Mouse (Mus musculus) hindbrain, embryonic 12.5 days (tissue): ENCODE data around the gene Tnnc1. TPM values are rescaled to one million over a fixed set of nuclear protein-coding genes. Genes with fewer than 3 reads are reported as not detected.

Source experiments
- ATAC-seq: fragments of 200-750 bp; cut with Nextera tagmentation; 2 replicates; pipeline ENCODE4 v1.8.0; 2017; ENCODE audit warnings: moderate TSS enrichment; ENCODE audit not compliant: low FRiP score
- H3K27ac ChIP-seq: fragments of 300-500 bp; sonication (generic); 2 replicates; pipeline ENCODE4 v1.5.1; 2016; ENCODE audit warnings: mild to moderate bottlenecking
- H3K27me3 ChIP-seq: fragments of 300-500 bp; sonication (generic); 2 replicates; pipeline ENCODE4 v1.6.1; 2016; ENCODE audit warnings: mild to moderate bottlenecking
- H3K36me3 ChIP-seq: fragments of 300-500 bp; sonication (generic); 2 replicates; pipeline ENCODE4 v1.6.1; 2016; ENCODE audit warnings: mild to moderate bottlenecking
- H3K4me1 ChIP-seq: fragments of 300-500 bp; sonication (generic); 2 replicates; pipeline ENCODE4 v1.6.1; 2016
- H3K4me2 ChIP-seq: fragments of 300-500 bp; sonication (generic); replicated peaks from 2 replicates; pipeline ENCODE4 v1.6.1; 2016; ENCODE audit warnings: mild to moderate bottlenecking
- H3K4me3 ChIP-seq: fragments of 300-500 bp; sonication (generic); 2 replicates; pipeline ENCODE4 v1.5.1; 2016; ENCODE audit warnings: mild to moderate bottlenecking
- H3K9ac ChIP-seq: fragments of 300-500 bp; sonication (generic); 2 replicates; pipeline ENCODE4 v1.6.1; 2016; ENCODE audit warnings: mild to moderate bottlenecking, moderate library complexity
- H3K9me3 ChIP-seq: fragments of 300-500 bp; sonication (generic); replicated peaks from 2 replicates; pipeline ENCODE4 v1.6.1; 2016; ENCODE audit warnings: mild to moderate bottlenecking
- WGBS: fragments of 180-500 bp; shearing (Covaris S2); methylation state at CpG from one replicate; pipeline ENCODE4 v1.1.7; 2016; 5-methylcytosine and 5-hydroxymethylcytosine counted together
- polyA plus RNA-seq: library from polyadenylated mRNA; unstranded; fragments of >200 nt; fragmentation: Nextera tagmentation; extraction: Ambion mirVana; gene quantifications from 2 replicates; pipeline ENCODE4 v1.2.1, GENCODE M21; 2016

The Tnnc1 gene
- polyA plus RNA-seq, 1 experiment from 2014 or later: 10.5 TPM

DNA sequence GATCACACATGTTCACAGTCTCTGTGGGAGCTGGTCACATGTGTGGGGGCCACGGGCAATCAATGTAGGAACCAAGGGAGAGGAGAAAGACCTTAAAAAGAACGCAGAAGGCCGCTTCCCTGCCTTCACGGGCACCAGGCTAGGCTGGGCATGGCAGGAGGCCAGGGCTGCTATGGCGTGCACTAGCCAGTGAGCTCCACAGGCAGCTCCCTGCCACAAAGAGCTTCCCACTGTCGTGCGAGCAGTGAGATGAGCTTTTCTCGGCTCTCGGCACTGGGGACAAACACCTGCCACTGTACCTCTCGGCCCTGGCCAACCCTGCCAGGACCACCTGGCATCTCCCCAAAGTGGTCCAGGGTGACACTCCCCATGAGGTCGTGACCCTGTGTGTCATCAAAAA, 36.7 kb upstream of the Tnnc1 start:
- H3K4me3 ChIP-seq: no peak overlapping the region
- peaks cover 1% of the 10 kb centered on the region; the same call in 1 of the 2 replicates for H3K4me1 ChIP-seq
- H3K4me2 ChIP-seq: no peak overlapping the region
- H3K9ac ChIP-seq: no peak overlapping the region
- WGBS: 88% methylated on average over 11 of the region's 11 CpGs
- no peaks in the 10 kb centered on the region for H3K27me3 ChIP-seq
- H3K9me3 ChIP-seq: no peaks in the 10 kb centered on the region
- peaks cover 69% of the 10 kb centered on the region for H3K36me3 ChIP-seq
- ATAC-seq: no peak
- peak overlapping the region; percentile 35; the same call in 1 of the 2 replicates for H3K27ac ChIP-seq

- H3K27ac ChIP-seq: no peak overlapping the region; the same call in 1 of the 2 replicates
- ATAC-seq: no peak
- H3K36me3 ChIP-seq: peaks cover 74% of the 10 kb centered on the region
Measured at GRCm38 (mm10) chr14:31171821-31172220, 36.3 kb upstream of the Tnnc1 start.

DNA sequence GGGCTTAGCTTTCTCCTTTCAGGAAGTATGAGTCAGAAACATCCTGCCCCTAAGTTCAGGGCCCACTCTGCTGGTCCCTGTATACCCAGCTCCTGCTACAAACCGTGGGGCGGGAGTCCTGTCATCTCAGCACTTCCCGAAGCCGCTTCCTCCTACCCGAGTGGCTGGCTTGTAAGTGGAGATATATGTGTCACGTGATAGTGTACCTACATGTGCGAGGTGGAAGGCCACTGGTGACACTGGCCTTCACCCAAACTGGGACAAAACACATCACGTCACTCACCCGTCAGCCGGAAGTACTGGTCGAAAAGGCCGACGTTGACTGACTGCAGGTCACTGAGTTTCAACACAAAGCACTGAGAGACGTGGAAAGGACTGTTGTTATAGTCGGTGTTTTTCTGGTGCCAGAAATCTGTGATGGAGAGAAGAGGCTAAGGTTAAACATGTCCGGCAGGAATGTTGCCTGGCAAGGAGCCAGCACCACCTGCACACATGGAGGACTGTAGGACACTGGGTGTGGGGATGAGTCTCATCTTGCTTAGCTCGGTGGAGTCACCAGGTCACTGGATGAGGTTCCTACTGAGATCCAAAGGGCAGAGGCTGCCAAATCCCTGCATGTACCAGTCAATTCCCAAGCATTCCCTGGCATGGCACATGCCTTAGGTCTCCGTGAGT, 35.2 kb upstream of the Tnnc1 start:
- no peak overlapping the region for H3K27ac ChIP-seq
- H3K9me3 ChIP-seq: no peaks in the 10 kb centered on the region
- ATAC-seq: no peak
- no peak overlapping the region for H3K4me2 ChIP-seq
- H3K36me3 ChIP-seq: peaks cover 85% of the 10 kb centered on the region
- 91% methylated on average over 18 of the region's 18 CpGs for WGBS
- no peak overlapping the region for H3K9ac ChIP-seq
- no peaks in the 10 kb centered on the region for H3K4me1 ChIP-seq
- no peaks in the 10 kb centered on the region for H3K27me3 ChIP-seq
- no peak overlapping the region for H3K4me3 ChIP-seq

More at GRCm38 (mm10) chr14:31171821-31172220, 36.3 kb upstream of the Tnnc1 start:
- H3K4me2 ChIP-seq: no peak overlapping the region
- no peak overlapping the region for H3K9ac ChIP-seq
- 96% methylated on average over 15 of the region's 15 CpGs for WGBS
- H3K4me1 ChIP-seq: no peaks in the 10 kb centered on the region
- H3K27me3 ChIP-seq: no peaks in the 10 kb centered on the region
- no peaks in the 10 kb centered on the region for H3K9me3 ChIP-seq
- H3K4me3 ChIP-seq: no peak overlapping the region

DNA sequence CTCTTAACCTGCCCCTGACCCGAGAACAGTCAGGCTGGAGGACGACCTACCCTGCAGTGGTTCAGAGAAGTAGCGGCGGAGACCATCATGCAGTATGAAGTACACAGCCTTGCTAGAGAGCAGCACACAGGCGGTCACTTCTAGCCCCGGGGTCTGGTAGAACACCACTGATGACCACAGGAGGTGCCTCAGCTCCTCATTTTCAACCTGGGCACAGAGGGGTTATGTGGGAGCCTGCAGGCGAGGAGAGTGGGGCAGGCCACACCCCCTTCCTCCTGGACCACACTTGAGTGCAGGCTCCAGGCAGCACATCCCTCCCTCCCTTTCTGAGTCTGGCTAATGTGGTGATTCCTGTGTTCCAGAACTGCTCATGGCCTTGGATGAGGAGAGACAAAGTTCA, 34.6 kb upstream of the Tnnc1 start:
- no peak overlapping the region for H3K9ac ChIP-seq
- WGBS: 92% methylated on average over 7 of the region's 7 CpGs
- no peak overlapping the region for H3K27ac ChIP-seq
- no peak overlapping the region for H3K4me2 ChIP-seq
- no peaks in the 10 kb centered on the region for H3K4me1 ChIP-seq
- no peaks in the 10 kb centered on the region for H3K9me3 ChIP-seq
- no peak for ATAC-seq
- no peaks in the 10 kb centered on the region for H3K27me3 ChIP-seq
- H3K36me3 ChIP-seq: peaks cover 88% of the 10 kb centered on the region
- no peak overlapping the region for H3K4me3 ChIP-seq

DNA sequence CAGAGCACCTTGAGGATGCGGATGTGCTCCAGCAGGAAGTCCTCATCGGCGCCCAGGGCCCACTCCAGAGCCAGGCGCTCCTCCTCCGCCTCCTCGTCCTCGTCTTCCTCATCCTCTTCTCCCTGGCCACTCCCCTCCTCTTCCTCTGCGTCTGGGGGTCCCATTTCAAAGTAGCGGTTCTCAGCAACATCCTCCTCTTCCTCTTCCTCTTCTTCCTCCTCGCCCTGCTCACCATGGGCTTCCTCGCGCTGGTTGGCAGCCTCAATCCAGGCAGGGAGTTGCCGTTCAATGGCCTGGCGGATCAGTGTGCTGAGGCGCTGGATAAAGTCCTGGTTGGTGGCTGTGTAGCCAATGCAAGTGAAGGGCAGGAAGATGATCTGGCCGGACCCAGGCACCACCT, 30.8 kb upstream of the Tnnc1 start:
- no peak overlapping the region for H3K9ac ChIP-seq
- H3K9me3 ChIP-seq: no peaks in the 10 kb centered on the region
- WGBS: 89% methylated on average over 16 of the region's 16 CpGs
- peaks cover 97% of the 10 kb centered on the region for H3K36me3 ChIP-seq
- H3K4me2 ChIP-seq: no peak overlapping the region
- no peak overlapping the region for H3K4me3 ChIP-seq
- H3K27ac ChIP-seq: no peak overlapping the region
- ATAC-seq: no peak
- H3K27me3 ChIP-seq: no peaks in the 10 kb centered on the region
- H3K4me1 ChIP-seq: no peaks in the 10 kb centered on the region

DNA sequence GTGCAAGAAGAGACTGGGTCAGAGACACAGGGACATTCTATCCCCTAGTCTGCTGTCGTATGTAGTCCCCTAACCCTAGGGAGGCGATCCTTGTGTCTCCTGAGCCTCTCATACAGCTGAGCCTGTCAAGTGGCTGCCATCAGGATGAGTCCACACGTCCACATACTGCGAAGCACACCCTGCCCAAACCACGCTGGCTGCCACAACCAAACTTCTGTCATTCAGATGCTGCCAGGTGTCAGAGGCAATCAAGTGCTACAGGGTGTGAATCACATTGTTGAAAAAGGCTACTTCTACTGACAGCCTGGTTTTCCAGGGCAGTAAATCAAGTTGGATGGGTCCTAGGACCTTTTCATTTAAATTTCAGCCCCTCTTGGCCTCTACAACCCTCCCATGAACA, 30.4 kb upstream of the Tnnc1 start:
- H3K36me3 ChIP-seq: peaks cover 97% of the 10 kb centered on the region
- no peak for ATAC-seq
- no peaks in the 10 kb centered on the region for H3K9me3 ChIP-seq
- no peak overlapping the region for H3K9ac ChIP-seq
- no peak overlapping the region for H3K4me2 ChIP-seq
- H3K4me3 ChIP-seq: no peak overlapping the region
- WGBS: 93% methylated on average over 5 of the region's 5 CpGs
- no peaks in the 10 kb centered on the region for H3K4me1 ChIP-seq
- H3K27ac ChIP-seq: no peak overlapping the region
- no peaks in the 10 kb centered on the region for H3K27me3 ChIP-seq

GRCm38 (mm10) chr14:31179677-31180365, 28.3 kb upstream of the Tnnc1 start:
- no peaks in the 10 kb centered on the region for H3K4me1 ChIP-seq
- H3K27ac ChIP-seq: no peak overlapping the region
- WGBS: 96% methylated on average over 12 of the region's 12 CpGs

GRCm38 (mm10) chr14:31181512-31181911, 26.6 kb upstream of the Tnnc1 start:
- Histone ChIP-seq H3K27ac (no peak overlapping the region), H3K27me3 (no peaks in the 10 kb centered on the region), H3K4me3 (no peak overlapping the region), H3K9ac (no peak overlapping the region), H3K36me3 (peaks cover 97% of the 10 kb centered on the region), H3K9me3 (no peaks in the 10 kb centered on the region), H3K4me2 (no peak overlapping the region), H3K4me1 (no peaks in the 10 kb centered on the region)
- no peak for ATAC-seq
- WGBS: 92% methylated on average over 4 of the region's 4 CpGs

More at GRCm38 (mm10) chr14:31179677-31180365, 28.3 kb upstream of the Tnnc1 start:
- no peaks in the 10 kb centered on the region for H3K27me3 ChIP-seq
- no peak overlapping the region for H3K9ac ChIP-seq
- no peak overlapping the region for H3K4me3 ChIP-seq
- no peaks in the 10 kb centered on the region for H3K9me3 ChIP-seq
- ATAC-seq: no peak
- H3K4me2 ChIP-seq: no peak overlapping the region
- H3K36me3 ChIP-seq: peaks cover 97% of the 10 kb centered on the region

- Histone ChIP-seq H3K4me3 (no peak overlapping the region), H3K9me3 (no peaks in the 10 kb centered on the region), H3K36me3 (peaks cover 97% of the 10 kb centered on the region), H3K4me2 (no peak overlapping the region), H3K27ac (no peak overlapping the region), H3K4me1 (no peaks in the 10 kb centered on the region), H3K9ac (no peak overlapping the region), H3K27me3 (no peaks in the 10 kb centered on the region)
- WGBS: 71% methylated on average over 2 of the region's 2 CpGs
- ATAC-seq: no peak
Measured at GRCm38 (mm10) chr14:31182786-31183290, 25.3 kb upstream of the Tnnc1 start.

DNA sequence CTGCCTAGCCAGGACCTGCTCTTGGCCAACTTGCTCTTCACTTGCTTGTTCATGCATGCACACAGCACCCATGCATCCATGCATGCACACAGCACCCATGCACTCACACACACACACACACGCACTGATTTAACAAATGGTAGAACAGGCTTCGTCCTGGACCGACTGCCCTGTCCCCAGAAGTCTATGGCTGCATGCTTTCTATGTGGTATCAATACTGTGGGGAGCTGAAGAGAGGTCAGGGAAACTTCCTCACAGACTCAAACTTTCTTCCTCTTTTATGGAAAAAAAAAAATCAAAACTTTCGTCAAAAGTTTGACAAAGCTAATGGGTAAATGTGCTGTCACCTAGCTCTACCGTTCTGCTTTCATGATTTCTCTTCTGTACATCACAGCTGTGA, 24.6 kb upstream of the Tnnc1 start:
- no peak for ATAC-seq
- H3K9ac ChIP-seq: no peak overlapping the region
- no peaks in the 10 kb centered on the region for H3K27me3 ChIP-seq
- H3K27ac ChIP-seq: no peak overlapping the region
- no peaks in the 10 kb centered on the region for H3K9me3 ChIP-seq
- H3K36me3 ChIP-seq: peaks cover 99% of the 10 kb centered on the region
- H3K4me3 ChIP-seq: no peak overlapping the region
- WGBS: 92% methylated on average over 5 of the region's 5 CpGs
- H3K4me2 ChIP-seq: no peak overlapping the region
- no peaks in the 10 kb centered on the region for H3K4me1 ChIP-seq

GRCm38 (mm10) chr14:31184195-31184594, 23.9 kb upstream of the Tnnc1 start:
- H3K27ac ChIP-seq: no peak overlapping the region
- no peaks in the 10 kb centered on the region for H3K4me1 ChIP-seq
- 93% methylated on average over 12 of the region's 12 CpGs for WGBS
- no peak overlapping the region for H3K4me2 ChIP-seq
- peaks cover 99% of the 10 kb centered on the region for H3K36me3 ChIP-seq
- no peak overlapping the region for H3K4me3 ChIP-seq
- ATAC-seq: no peak
- no peaks in the 10 kb centered on the region for H3K27me3 ChIP-seq
- no peak overlapping the region for H3K9ac ChIP-seq
- no peaks in the 10 kb centered on the region for H3K9me3 ChIP-seq

- H3K4me2 ChIP-seq: no peak overlapping the region
- H3K4me3 ChIP-seq: no peak overlapping the region
- no peaks in the 10 kb centered on the region for H3K4me1 ChIP-seq
- no peaks in the 10 kb centered on the region for H3K27me3 ChIP-seq
- peaks cover 99% of the 10 kb centered on the region for H3K36me3 ChIP-seq
- WGBS: 97% methylated on average over 4 of the region's 4 CpGs
- ATAC-seq: no peak
- H3K27ac ChIP-seq: no peak overlapping the region
- H3K9ac ChIP-seq: no peak overlapping the region
- H3K9me3 ChIP-seq: no peaks in the 10 kb centered on the region
Measured at GRCm38 (mm10) chr14:31186656-31187055, 21.5 kb upstream of the Tnnc1 start.

GRCm38 (mm10) chr14:31188771-31189181, 19.3 kb upstream of the Tnnc1 start:
- WGBS: 68% methylated on average over 6 of the region's 6 CpGs
- Histone ChIP-seq H3K9ac (no peak overlapping the region), H3K9me3 (no peaks in the 10 kb centered on the region), H3K27me3 (no peaks in the 10 kb centered on the region), H3K4me2 (no peak overlapping the region), H3K4me3 (no peak overlapping the region), H3K27ac (no peak overlapping the region), H3K4me1 (no peaks in the 10 kb centered on the region), H3K36me3 (peaks cover 98% of the 10 kb centered on the region)
- no peak for ATAC-seq
